Comparison of ENCODE assay signal across 16 mouse cellular contexts in the genomic region with DNA sequence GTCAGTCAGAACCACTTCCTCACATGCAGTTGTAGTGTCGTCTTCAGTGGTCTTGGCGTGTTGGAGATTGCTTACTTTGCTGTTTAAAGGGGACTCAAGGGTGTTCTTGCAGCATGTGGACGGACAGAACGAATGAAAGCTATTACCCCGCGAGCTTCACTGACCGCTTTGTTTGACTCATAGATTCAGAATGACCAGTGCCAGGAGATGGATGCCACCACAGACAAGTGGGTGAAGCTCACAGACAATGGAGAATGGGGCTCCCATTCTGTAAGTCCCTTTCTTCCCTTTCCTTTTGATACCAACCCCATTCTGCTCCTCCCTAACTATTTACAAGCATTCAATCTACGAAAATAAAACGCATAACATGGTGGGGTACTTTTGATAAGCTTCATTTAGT.
"Had no signal": no experiment of that assay in that cellular context is flagged by ENCODE, and none has a peak within 500 bp of the region (broad histone marks: within the 10 kb centered on the region; RNA-seq: fewer than 3 reads in every experiment).

No protein-coding gene starts in this region.

- H3K9me3 ChIP-seq: kidney, embryonic 15.5 days; midbrain, embryonic 12.5 days; midbrain, embryonic 15.5 days; neural tube, embryonic 12.5 days; neural tube, embryonic 15.5 days had no signal

- H3K9ac ChIP-seq: kidney, embryonic 15.5 days; liver, embryonic 14.5 days; liver, postnatal 0 days; lung, embryonic 14.5 days; midbrain, embryonic 12.5 days; midbrain, embryonic 15.5 days; neural tube, embryonic 12.5 days; neural tube, embryonic 15.5 days had no signal

- H3K4me2 ChIP-seq: kidney, embryonic 15.5 days; lung, embryonic 14.5 days; midbrain, embryonic 12.5 days; midbrain, embryonic 15.5 days; neural tube, embryonic 12.5 days; neural tube, embryonic 15.5 days had no signal

- H3K4me3 ChIP-seq: kidney, embryonic 15.5 days; midbrain, embryonic 12.5 days; midbrain, embryonic 15.5 days; neural tube, embryonic 12.5 days; neural tube, embryonic 15.5 days had no signal

- H3K27me3 ChIP-seq: kidney, embryonic 15.5 days; midbrain, embryonic 12.5 days; midbrain, embryonic 15.5 days; neural tube, embryonic 12.5 days; neural tube, embryonic 15.5 days had no signal

- H3K4me1 ChIP-seq: kidney, embryonic 15.5 days; midbrain, embryonic 12.5 days; midbrain, embryonic 15.5 days; neural tube, embryonic 12.5 days; neural tube, embryonic 15.5 days had no signal

- H3K36me3 ChIP-seq: kidney, embryonic 15.5 days; midbrain, embryonic 12.5 days; midbrain, embryonic 15.5 days; neural tube, embryonic 12.5 days had no signal

- H3K27ac ChIP-seq: kidney, embryonic 15.5 days; liver, embryonic 14.5 days; macrophage; midbrain, embryonic 12.5 days; midbrain, embryonic 15.5 days; neural tube, embryonic 12.5 days; neural tube, embryonic 15.5 days had no signal

- DNase-seq: kidney, adult 11 months; kidney, adult 8-10 months; kidney, postnatal 10 days; kidney, postnatal 36 days; liver, postnatal 0 days; lung, embryonic 14.5 days; retina, postnatal 1 day; thymus, adult 18-20 months; thymus, postnatal 36 days had no signal
